Mouse (Mus musculus): ENCODE measurements around the gene Tradd. TPM values are rescaled to one million over a fixed set of nuclear protein-coding genes. Genes with fewer than 3 reads are reported as not detected.
A peak's percentile ranks its signal among the peaks of the same experiment; 100 is the strongest.
"Not testable (repeated sequence)": the region's sequence is repeated elsewhere in the genome, so short reads cannot be mapped to it uniquely, and the experiment has no call there.

The Tradd gene
- polyA plus RNA-seq, 1 experiment from 2014 or later, result 51.0 TPM

GRCm38 (mm10) chr8:105252680-105253537 is 11.5 kb downstream of the Tradd start:
- DNase-seq (ENCODE audit: low spot score), result no peak

GRCm38 (mm10) chr8:105251954-105252353 is 12.5 kb downstream of the Tradd start:
- no peak for DNase-seq (ENCODE audit: low spot score)

GRCm38 (mm10) chr8:105241016-105241415 is 23.4 kb downstream of the Tradd start:
- no peak for DNase-seq (ENCODE audit: low spot score)

- DNase-seq (ENCODE audit: low spot score), result no peak
Observed at GRCm38 (mm10) chr8:105237442-105238142, 26.8 kb downstream of the Tradd start.

- no peak for DNase-seq (ENCODE audit: low spot score)
Observed at GRCm38 (mm10) chr8:105235206-105235605, 29.2 kb downstream of the Tradd start.

- no peak for DNase-seq (ENCODE audit: low spot score)
Observed at GRCm38 (mm10) chr8:105233126-105233935, 31.1 kb downstream of the Tradd start.

GRCm38 (mm10) chr8:105232321-105232693 is 32.1 kb downstream of the Tradd start:
- DNase-seq (ENCODE audit: low spot score), result not testable (repeated sequence)

GRCm38 (mm10) chr8:105231503-105232320 is 32.7 kb downstream of the Tradd start:
- DNase-seq (ENCODE audit: low spot score), result no peak

GRCm38 (mm10) chr8:105225917-105226316 is 38.5 kb downstream of the Tradd start:
- DNase-seq (ENCODE audit: low spot score), result peak; percentile 11

GRCm38 (mm10) chr8:105225272-105225593 is 39.2 kb downstream of the Tradd start:
- DNase-seq (ENCODE audit: low spot score), result no peak

GRCm38 (mm10) chr8:105224413-105225271 is 39.8 kb downstream of the Tradd start, which contains the start of gene D230025D16Rik:
Gene D230025D16Rik, plus strand, starts transcription at chr8:105225145.
- DNase-seq (ENCODE audit: low spot score), result peak; percentile 95

- DNase-seq (ENCODE audit: low spot score), result no peak
Observed at GRCm38 (mm10) chr8:105223850-105224249, 40.6 kb downstream of the Tradd start.

GRCm38 (mm10) chr8:105217926-105218522 is 46.4 kb downstream of the Tradd start:
- peak; percentile 72 for DNase-seq (ENCODE audit: low spot score)

GRCm38 (mm10) chr8:105214104-105214503 is 50.3 kb downstream of the Tradd start:
- DNase-seq (ENCODE audit: low spot score), result no peak

- no peak for DNase-seq (ENCODE audit: low spot score)
Observed at GRCm38 (mm10) chr8:105209153-105210110, 55.0 kb downstream of the Tradd start.

Data from thymus, postnatal 0 days (tissue).